Mouse (Mus musculus): ENCODE results near the gene Tceal3.
"Not testable (repeated sequence)": the region's sequence is repeated elsewhere in the genome, so short reads cannot be mapped to it uniquely, and the experiment has no call there.

The Tceal3 gene

GRCm38 (mm10) chrX:136590199-136590896 lies at the start of gene Tceal3:
Gene Tceal3 (plus strand): TSS chrX:136590842.
- DNase-seq (ENCODE audit: low read depth) = no peak

GRCm38 (mm10) chrX:136543956-136544355 lies 46.7 kb upstream of the Tceal3 start, which contains the start of gene Kir3dl2:
Gene Kir3dl2 (minus strand): TSS chrX:136544056.
- DNase-seq (ENCODE audit: low read depth) = not testable (repeated sequence)

- not testable (repeated sequence) for DNase-seq (ENCODE audit: low read depth)
Observed at GRCm38 (mm10) chrX:136569094-136569493, 21.5 kb upstream of the Tceal3 start.

- no peak for DNase-seq (ENCODE audit: low read depth)
Observed at GRCm38 (mm10) chrX:136584617-136585016, 6.0 kb upstream of the Tceal3 start.

- DNase-seq (ENCODE audit: low read depth) = no peak
Observed at GRCm38 (mm10) chrX:136590897-136591257, 235 bp downstream of the Tceal3 start.

GRCm38 (mm10) chrX:136599416-136599815 lies 8.8 kb downstream of the Tceal3 start:
- DNase-seq (ENCODE audit: low read depth) = peak; percentile 18

GRCm38 (mm10) chrX:136606951-136607350 lies 16.3 kb downstream of the Tceal3 start:
- DNase-seq (ENCODE audit: low read depth) = no peak

GRCm38 (mm10) chrX:136607395-136607794 lies 16.8 kb downstream of the Tceal3 start:
- no peak for DNase-seq (ENCODE audit: low read depth)

- no peak for DNase-seq (ENCODE audit: low read depth)
Observed at GRCm38 (mm10) chrX:136611346-136611745, 20.7 kb downstream of the Tceal3 start.

- peak; percentile 33 for DNase-seq (ENCODE audit: low read depth)
Observed at GRCm38 (mm10) chrX:136615889-136616288, 25.2 kb downstream of the Tceal3 start.

- peak; percentile 30 for DNase-seq (ENCODE audit: low read depth)
Observed at GRCm38 (mm10) chrX:136624905-136625569, 34.4 kb downstream of the Tceal3 start.

GRCm38 (mm10) chrX:136625959-136626358 lies 35.3 kb downstream of the Tceal3 start:
- no peak for DNase-seq (ENCODE audit: low read depth)

GRCm38 (mm10) chrX:136635116-136635515 lies 44.5 kb downstream of the Tceal3 start:
- no peak for DNase-seq (ENCODE audit: low read depth)

GRCm38 (mm10) chrX:136639754-136640153 lies 49.1 kb downstream of the Tceal3 start:
- DNase-seq (ENCODE audit: low read depth) = no peak

GRCm38 (mm10) chrX:136645857-136646256 lies 55.2 kb downstream of the Tceal3 start:
- not testable (repeated sequence) for DNase-seq (ENCODE audit: low read depth)

- DNase-seq (ENCODE audit: low read depth) = no peak
Observed at GRCm38 (mm10) chrX:136666281-136666706, 75.7 kb downstream of the Tceal3 start.

- not testable (repeated sequence) for DNase-seq (ENCODE audit: low read depth)
Observed at GRCm38 (mm10) chrX:136666762-136667464, 76.3 kb downstream of the Tceal3 start.

GRCm38 (mm10) chrX:136668794-136669193 lies 78.2 kb downstream of the Tceal3 start:
- no peak for DNase-seq (ENCODE audit: low read depth)

GRCm38 (mm10) chrX:136680989-136681388 lies 90.3 kb downstream of the Tceal3 start:
- no peak for DNase-seq (ENCODE audit: low read depth)

- not testable (repeated sequence) for DNase-seq (ENCODE audit: low read depth)
Observed at GRCm38 (mm10) chrX:136691606-136692293, 101.1 kb downstream of the Tceal3 start.

- no peak for DNase-seq (ENCODE audit: low read depth)
Observed at GRCm38 (mm10) chrX:136692294-136692675, 101.6 kb downstream of the Tceal3 start.

- DNase-seq (ENCODE audit: low read depth) = no peak
Observed at GRCm38 (mm10) chrX:136693196-136693595, 102.6 kb downstream of the Tceal3 start.
